Mouse (Mus musculus) right cerebral cortex, adult 18-20 months (tissue): ENCODE results near the gene Pced1a.
"Not testable (repeated sequence)": the region's sequence is repeated elsewhere in the genome, so short reads cannot be mapped to it uniquely, and the experiment has no call there.

ENCODE experiments used
- DNase-seq: peaks from one replicate; pipeline ENCODE4 v3.0.0; 2022; ENCODE audit warnings: mixed read lengths

Pced1a gene

GRCm38 (mm10) chr2:130386212-130386611, 38.3 kb downstream of the Pced1a start:
- DNase-seq = no peak

- no peak for DNase-seq
Measured at GRCm38 (mm10) chr2:130383895-130384294, 40.6 kb downstream of the Pced1a start.

- no peak for DNase-seq
Measured at GRCm38 (mm10) chr2:130383205-130383604, 41.3 kb downstream of the Pced1a start.

- no peak for DNase-seq
Measured at GRCm38 (mm10) chr2:130374951-130375350, 49.5 kb downstream of the Pced1a start.

- not testable (repeated sequence) for DNase-seq
Measured at GRCm38 (mm10) chr2:130373026-130373425, 51.5 kb downstream of the Pced1a start.

GRCm38 (mm10) chr2:130367386-130367785, 57.1 kb downstream of the Pced1a start:
- DNase-seq = no peak
